Mouse (Mus musculus) gastrocnemius, postnatal 10 days (tissue): ENCODE results near the gene Kif1bp. TPM values are rescaled to one million over a fixed set of nuclear protein-coding genes. Genes with fewer than 3 reads are reported as not detected.
"Not testable (repeated sequence)": the region's sequence is repeated elsewhere in the genome, so short reads cannot be mapped to it uniquely, and the experiment has no call there.

Experiments
- DNase-seq: peaks from one replicate; pipeline ENCODE4 v3.0.0; 2021; ENCODE audit warnings: mixed read lengths
- long read RNA-seq, 2 experiments: library from polyadenylated mRNA; stranded (forward); transcript quantifications; one replicate each; pipeline ENCODE4 v2.0.0; 2021
- total RNA-seq, 2 experiments: library from RNA; stranded (reverse); gene quantifications; 2 replicates each; pipeline ENCODE4 v1.2.3; 2021

Gene Kif1bp
- total RNA-seq: 10 to 100 TPM; 20.9 to 23.5 TPM
- long read RNA-seq, experiment 1, transcript Kif1bp-201 (7 exons, 2,472 nt): major isoform, 58 of 64 reads
- long read RNA-seq, experiment 1, partial matches to known transcripts: 3 of 64 reads
- long read RNA-seq, experiment 1, other reads (novel, unspliced or antisense): 3 of 64 reads
- long read RNA-seq, experiment 2, transcript Kif1bp-201 (7 exons, 2,472 nt): major isoform, 46 of 48 reads
- long read RNA-seq, experiment 2, partial matches to known transcripts: 0 of 48 reads
- long read RNA-seq, experiment 2, other reads (novel, unspliced or antisense): 2 of 48 reads

GRCm38 (mm10) chr10:62578338-62579100 lies at the start of gene Kif1bp:
Gene Kif1bp (minus strand): TSS chr10:62578457.
- peak; percentile 93 for DNase-seq

GRCm38 (mm10) chr10:62604161-62604560 lies 25.9 kb upstream of the Kif1bp start:
- no peak for DNase-seq

- no peak for DNase-seq
Observed at GRCm38 (mm10) chr10:62603233-62604030, 25.2 kb upstream of the Kif1bp start.

- DNase-seq: peak; percentile 86
Observed at GRCm38 (mm10) chr10:62602177-62603040, 24.2 kb upstream of the Kif1bp start, which contains the start of gene Ddx21. Gene Ddx21 (minus strand): TSS chr10:62602281.

- no peak for DNase-seq
Observed at GRCm38 (mm10) chr10:62601833-62602176, 23.5 kb upstream of the Kif1bp start.

GRCm38 (mm10) chr10:62601053-62601791 lies 23.0 kb upstream of the Kif1bp start:
- no peak for DNase-seq

GRCm38 (mm10) chr10:62600056-62600455 lies 21.8 kb upstream of the Kif1bp start:
- no peak for DNase-seq

GRCm38 (mm10) chr10:62599311-62599710 lies 21.1 kb upstream of the Kif1bp start:
- DNase-seq: not testable (repeated sequence)

GRCm38 (mm10) chr10:62592496-62592895 lies 14.2 kb upstream of the Kif1bp start:
- DNase-seq: no peak

GRCm38 (mm10) chr10:62590200-62590599 lies 11.9 kb upstream of the Kif1bp start:
- peak; percentile 79 for DNase-seq

- no peak for DNase-seq
Observed at GRCm38 (mm10) chr10:62588616-62589015, 10.4 kb upstream of the Kif1bp start.

- no peak for DNase-seq
Observed at GRCm38 (mm10) chr10:62583245-62583644, 5.0 kb upstream of the Kif1bp start.

- DNase-seq: no peak
Observed at GRCm38 (mm10) chr10:62582701-62583100, 4.4 kb upstream of the Kif1bp start.

GRCm38 (mm10) chr10:62582263-62582662 lies 4.0 kb upstream of the Kif1bp start:
- DNase-seq: no peak

GRCm38 (mm10) chr10:62579129-62579528 lies 872 bp upstream of the Kif1bp start:
- DNase-seq: not testable (repeated sequence)

- no peak for DNase-seq
Observed at GRCm38 (mm10) chr10:62577673-62578337, 452 bp downstream of the Kif1bp start.

- no peak for DNase-seq
Observed at GRCm38 (mm10) chr10:62575001-62575400, 3.3 kb downstream of the Kif1bp start.

GRCm38 (mm10) chr10:62570126-62570871 lies 8.0 kb downstream of the Kif1bp start:
- DNase-seq: no peak

GRCm38 (mm10) chr10:62568861-62569260 lies 9.4 kb downstream of the Kif1bp start:
- no peak for DNase-seq

- DNase-seq: no peak
Observed at GRCm38 (mm10) chr10:62557736-62558135, 20.5 kb downstream of the Kif1bp start.
